Mouse (Mus musculus): ENCODE data around the gene Olfr1448.
"Not testable (repeated sequence)": the region's sequence is repeated elsewhere in the genome, so short reads cannot be mapped to it uniquely, and the experiment has no call there.

The Olfr1448 gene

DNA sequence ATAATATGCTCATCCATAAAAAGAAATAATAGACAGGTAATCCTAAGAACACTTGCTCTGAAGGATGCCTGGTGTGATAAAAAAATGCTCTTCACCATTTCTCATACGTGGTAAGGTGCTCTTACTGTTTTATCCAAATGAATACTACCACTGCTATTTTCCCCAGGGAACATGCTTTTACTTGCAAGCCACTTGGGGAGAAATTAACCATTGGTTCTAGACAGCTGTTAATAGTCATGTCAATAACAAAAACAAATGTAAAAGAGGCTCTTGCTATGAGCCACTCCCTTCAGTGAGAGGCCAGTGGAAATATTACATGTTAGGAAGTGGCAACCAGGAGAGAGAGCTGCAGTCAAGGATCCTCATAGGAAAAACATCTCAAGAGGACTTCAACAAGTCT, at the start of gene Olfr1448:
TSS of gene Olfr1448 (minus strand) at position 101 of the 400 bp plus-strand sequence.
- ChIA-PET CTCF (no interaction called here), POLR2A (interaction anchor here in 1 of 4 experiments (0.6 kb wide), 1 partner anchor 126 kb away, joined by 3 read pairs; no protein-coding TSS in a partner anchor)

DNA sequence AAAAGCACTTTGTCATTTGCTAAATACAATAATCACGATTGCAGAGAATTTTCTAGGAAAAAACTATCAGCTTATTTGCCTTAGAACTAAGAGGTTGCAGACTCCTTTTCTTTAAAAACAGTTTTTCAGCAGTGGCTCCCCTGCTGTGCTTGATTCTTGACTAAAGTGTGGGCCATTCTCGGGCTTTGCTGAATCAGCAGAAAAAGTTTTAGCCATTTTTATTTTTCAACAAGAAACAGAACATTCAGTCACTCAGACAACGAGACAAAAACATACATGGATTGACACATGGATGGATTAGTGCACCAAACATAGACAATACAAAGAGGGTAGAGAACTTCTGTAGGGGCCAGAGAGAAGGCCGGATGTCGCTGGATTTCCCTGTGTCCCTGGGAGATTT, 45.9 kb upstream of the Olfr1448 start:
- POLR2A ChIA-PET, CTCF ChIA-PET: not testable (repeated sequence)

DNA sequence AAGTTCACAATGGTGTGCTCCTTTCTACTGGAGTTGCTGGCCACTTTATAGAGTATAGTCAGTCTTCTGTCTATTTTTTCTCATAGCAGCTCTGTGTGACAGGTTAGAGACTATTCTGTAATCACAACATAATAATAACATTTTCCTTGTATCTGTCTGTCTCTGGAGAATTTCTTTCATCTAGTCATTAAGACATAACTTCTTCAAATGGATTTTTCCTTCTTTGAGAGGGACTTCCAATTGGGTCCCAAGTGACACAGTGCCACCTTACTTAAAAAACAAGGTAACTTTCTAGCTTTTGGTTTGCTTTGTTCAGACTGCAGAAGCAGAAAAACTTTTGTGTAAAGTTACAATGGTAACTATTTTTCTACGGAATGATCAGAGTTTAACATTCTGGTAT, 25.7 kb upstream of the Olfr1448 start, which contains the start of gene Olfr1450:
TSS of gene Olfr1450 (plus strand) at position 301 of the 400 bp plus-strand sequence.
- POLR2A ChIA-PET: no interaction called here

DNA sequence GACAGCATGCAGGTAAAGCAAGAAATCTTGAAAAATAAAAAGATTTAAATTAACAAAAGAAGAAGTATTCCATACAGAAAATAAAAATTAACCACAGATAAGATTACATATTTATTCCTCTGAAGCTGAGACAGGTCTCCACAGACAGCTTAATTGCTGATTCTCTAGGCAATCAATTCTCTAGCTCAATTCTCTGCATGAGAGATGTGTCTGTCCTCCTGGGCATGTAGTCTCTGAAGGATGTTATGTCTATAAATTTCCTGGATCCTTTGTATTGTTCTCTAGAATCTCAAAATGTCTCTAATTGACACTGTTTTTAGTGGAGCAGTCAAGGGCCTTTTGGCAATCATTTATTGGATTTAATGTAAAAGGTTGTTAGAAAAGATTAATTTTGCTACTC, 6.3 kb upstream of the Olfr1448 start, which contains the start of gene Olfr1449:
TSS of gene Olfr1449 (plus strand) at position 301 of the 400 bp plus-strand sequence.
- ChIA-PET CTCF (no interaction called here), POLR2A (no interaction called here)

More for the DNA sequence above, 25.7 kb upstream of the Olfr1448 start, which contains the start of gene Olfr1450:
- CTCF ChIA-PET: no interaction called here

DNA sequence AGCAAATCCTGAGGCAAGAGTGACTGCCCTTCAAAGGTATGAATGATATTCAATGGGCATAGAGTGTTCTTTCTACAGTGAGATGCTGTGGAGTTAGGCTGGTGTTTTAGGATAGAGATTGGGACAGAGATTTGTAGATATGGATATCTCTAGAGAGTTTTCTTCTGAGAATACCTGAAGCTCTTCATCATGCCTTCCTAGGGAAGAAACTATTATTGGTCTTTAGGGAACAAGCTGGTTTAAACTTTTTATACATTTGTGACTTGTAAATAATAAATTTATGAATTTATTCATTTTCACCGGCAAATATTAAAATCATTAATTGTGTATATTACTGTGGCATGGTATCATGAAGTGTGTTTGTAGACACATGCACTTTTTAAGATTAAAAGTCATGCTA, 20.6 kb downstream of the Olfr1448 start, which contains the start of gene Olfr1447:
TSS of gene Olfr1447 (minus strand) at position 101 of the 400 bp plus-strand sequence.
- ChIA-PET CTCF (no interaction called here), POLR2A (no interaction called here)

DNA sequence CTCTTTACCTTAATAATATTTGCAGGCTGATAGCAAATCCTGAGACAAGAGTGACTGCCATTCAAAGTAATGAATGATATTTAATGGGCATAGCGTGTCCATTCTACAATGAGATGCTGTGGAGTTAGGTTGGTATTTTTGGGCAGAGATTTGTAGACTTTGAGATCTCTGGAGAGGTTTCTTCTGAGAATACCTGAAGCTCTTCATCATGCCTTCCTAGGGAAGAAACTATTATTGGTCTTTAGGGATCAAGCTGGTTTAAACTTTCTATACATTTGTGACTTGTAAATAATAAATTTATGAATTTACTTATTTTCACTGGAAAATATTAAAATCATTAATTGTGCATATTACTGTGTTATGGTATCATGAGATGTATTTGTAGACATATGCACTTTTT, 30.8 kb downstream of the Olfr1448 start, which contains the start of gene Olfr1446:
TSS of gene Olfr1446 (minus strand) at position 101 of the 400 bp plus-strand sequence.
- ChIA-PET POLR2A (no interaction called here), CTCF (interaction anchor here in 1 of 4 experiments (0.8 kb wide), 1 partner anchor 18 kb away, joined by 3 read pairs; no protein-coding TSS in a partner anchor)

DNA sequence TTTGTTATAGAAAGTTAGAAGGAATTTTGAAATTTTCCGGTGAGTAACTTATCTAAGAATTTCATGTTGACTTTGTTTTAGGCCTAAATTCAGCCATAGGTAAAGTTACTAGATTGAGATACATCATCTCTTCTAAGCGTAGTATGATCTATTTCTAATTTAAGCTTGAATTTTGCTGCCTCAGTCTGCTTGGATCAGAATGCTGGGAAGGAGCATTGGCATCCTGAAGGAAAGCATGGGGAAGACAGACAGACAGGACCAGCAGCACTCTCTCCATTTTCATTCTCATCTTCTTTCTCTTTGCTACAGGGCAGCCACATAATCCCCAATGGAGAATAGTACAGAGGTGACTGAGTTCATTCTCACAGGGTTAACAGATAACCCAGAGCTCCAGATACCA, 40.7 kb downstream of the Olfr1448 start, which contains the start of gene Olfr1445:
TSS of gene Olfr1445 (plus strand) at position 301 of the 400 bp plus-strand sequence.
- POLR2A ChIA-PET: no interaction called here
- CTCF ChIA-PET: interaction anchor here in 1 of 4 experiments (1.4 kb wide), 1 partner anchor 365 kb away, joined by 3 read pairs; no protein-coding TSS in a partner anchor

Measured in embryonic stem cell, embryonic (primary cell).